Comparison of ENCODE assay signal across 26 mouse cellular contexts in the genomic region with DNA sequence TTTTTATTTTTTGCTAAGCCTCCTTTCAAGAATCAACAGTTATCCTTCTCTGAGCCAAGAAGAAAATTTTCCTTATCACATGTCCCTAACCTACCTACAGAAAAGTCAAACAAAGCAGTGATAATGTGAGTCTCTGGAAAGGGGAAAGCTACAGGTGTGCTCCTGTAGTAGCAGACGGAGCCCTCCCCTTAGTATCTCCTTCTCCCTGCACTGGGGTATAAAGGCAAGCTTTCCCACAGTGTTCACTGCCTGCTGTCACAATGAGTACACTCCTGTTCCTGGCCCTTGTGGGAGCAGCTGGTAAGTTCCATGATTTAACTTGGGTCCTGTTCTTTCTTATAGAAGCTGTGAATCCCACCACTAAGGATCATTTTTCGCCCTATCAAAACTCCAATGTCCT. TPM values are rescaled to one million over a fixed set of nuclear protein-coding genes. Genes with fewer than 3 reads are reported as not detected.
"Had no signal": no experiment of that assay in that cellular context is flagged by ENCODE, and none has a peak within 500 bp of the region (broad histone marks: within the 10 kb centered on the region; RNA-seq: fewer than 3 reads in every experiment).

Gene Try10, plus strand, starts transcription at position 174 of the 400 bp plus-strand sequence.

- H3K27me3 ChIP-seq: liver, embryonic 12.5 days; midbrain, embryonic 12.5 days; neural tube, embryonic 13.5 days; neural tube, embryonic 15.5 days had no signal

- H3K36me3 ChIP-seq: liver, embryonic 12.5 days; midbrain, embryonic 10.5 days; midbrain, embryonic 12.5 days; neural tube, embryonic 13.5 days; neural tube, embryonic 15.5 days had no signal

- DNase-seq: lung, adult 18-20 months; lung, embryonic 14.5 days; lung, postnatal 10 days; lung, postnatal 4 days; midbrain, embryonic 14.5 days; retina, postnatal 1 day; right cerebral cortex, adult 18-20 months; right cerebral cortex, postnatal 25 days; right cerebral cortex, postnatal 4 days; thymus, adult 2 months; thymus, postnatal 25 days; thymus, postnatal 4 days had no signal

- H3K4me2 ChIP-seq: liver, embryonic 12.5 days; lung, embryonic 14.5 days; midbrain, embryonic 12.5 days; neural tube, embryonic 13.5 days; neural tube, embryonic 15.5 days had no signal

- H3K27ac ChIP-seq: liver, embryonic 12.5 days; liver, embryonic 14.5 days; midbrain, embryonic 10.5 days; midbrain, embryonic 12.5 days; neural tube, embryonic 13.5 days; neural tube, embryonic 15.5 days had no signal

- ATAC-seq: liver, embryonic 12.5 days; midbrain, embryonic 16.5 days had no signal

- H3K4me1 ChIP-seq: liver, embryonic 12.5 days; midbrain, embryonic 10.5 days; midbrain, embryonic 12.5 days; neural tube, embryonic 13.5 days; neural tube, embryonic 15.5 days had no signal

- H3K4me3 ChIP-seq: liver, embryonic 12.5 days; midbrain, embryonic 10.5 days; midbrain, embryonic 12.5 days; myocyte; neural tube, embryonic 13.5 days; neural tube, embryonic 15.5 days had no signal

- H3K9ac ChIP-seq: liver, embryonic 12.5 days; liver, embryonic 14.5 days; lung, embryonic 14.5 days; midbrain, embryonic 12.5 days; neural tube, embryonic 13.5 days; neural tube, embryonic 15.5 days had no signal

- H3K9me3 ChIP-seq: liver, embryonic 12.5 days; midbrain, embryonic 10.5 days; midbrain, embryonic 12.5 days; neural tube, embryonic 13.5 days; neural tube, embryonic 15.5 days had no signal

RNA-seq across cellular contexts. Expression of gene Try10, which starts in this region (rescaled TPM):
- total RNA-seq: megakaryocyte-erythroid progenitor cell, adult 5-6 weeks had no signal
- polyA plus RNA-seq: liver, embryonic 12.5 days; liver, embryonic 14.5 days; lung, embryonic 14.5 days; lung, embryonic 16.5 days; midbrain, embryonic 10.5 days; midbrain, embryonic 12.5 days; midbrain, embryonic 14.5 days; midbrain, embryonic 16.5 days; myocyte; neural tube, embryonic 11.5 days; neural tube, embryonic 13.5 days; neural tube, embryonic 15.5 days; stomach, embryonic 14.5 days; testis, adult 2 months; thymus, adult 2 months; urinary bladder, adult 2 months had no signal
